Mouse (Mus musculus): Measurements from ENCODE around the gene Slc7a9.

DNA sequence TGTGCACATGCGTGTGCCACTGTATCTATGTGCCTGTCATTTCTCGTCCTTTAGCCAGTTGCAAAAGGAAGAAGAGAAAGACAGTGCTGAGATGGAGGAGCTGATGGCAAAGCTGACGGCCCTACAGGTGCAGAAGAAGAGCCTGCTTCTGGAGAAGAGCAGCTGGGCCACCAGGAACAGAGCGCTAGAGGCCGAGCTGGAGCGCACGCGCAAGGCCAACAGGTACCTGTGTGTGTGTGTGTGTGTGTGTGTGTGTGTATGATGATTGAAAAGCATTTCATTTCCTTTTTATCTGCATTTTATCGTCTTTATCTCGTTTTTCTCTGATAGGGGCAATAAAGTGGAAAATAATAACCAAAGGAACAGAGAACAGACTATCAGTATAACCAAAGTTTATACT, 20.4 kb upstream of the Slc7a9 start:
- no peak for TF ChIP-seq CTCF (IDR thresholded peaks at IDR 0.05; ENCODE audit: low read depth, low read length)
- no peak for TF ChIP-seq POLR2A (IDR thresholded peaks at IDR 0.05; ENCODE audit: extremely low read depth, insufficient read depth, low read length)

Data from liver, adult 2 months (tissue).